Mouse (Mus musculus) lung, postnatal 0 days (tissue): Measurements from ENCODE around the gene Rgs3.

Experiments
- CTCF ChIP-seq: IDR thresholded peaks from 2 replicates; pipeline ENCODE4 v1.5.1; 2016; ENCODE audit warnings: antibody characterized with exemption, mild to moderate bottlenecking
- EP300 ChIP-seq: IDR thresholded peaks from 2 replicates; pipeline ENCODE4 v1.6.1; 2016; ENCODE audit warnings: antibody characterized with exemption, mild to moderate bottlenecking, control low read depth

GRCm38 (mm10) chr4:62663348-62663747 is 103.7 kb downstream of the Rgs3 start:
- TF ChIP-seq CTCF, result no peak
- no peak for TF ChIP-seq EP300
